Mouse (Mus musculus) limb, embryonic 12.5 days (tissue): ENCODE results near the gene Epb41l2. TPM values are rescaled to one million over a fixed set of nuclear protein-coding genes. Genes with fewer than 3 reads are reported as not detected.
A peak's percentile ranks its signal among the peaks of the same experiment; 100 is the strongest.

Experiments
- ATAC-seq: fragments of 200-750 bp; cut with Nextera tagmentation; 2 replicates; pipeline ENCODE4 v1.8.0; 2017; ENCODE audit warnings: low read depth, moderate TSS enrichment; ENCODE audit not compliant: insufficient number of reproducible peaks, insufficient read depth, low FRiP score, low TSS enrichment
- H3K27ac ChIP-seq: fragments of 300-500 bp; sonication (generic); 2 replicates; pipeline ENCODE4 v1.5.1; 2016; ENCODE audit warnings: mild to moderate bottlenecking, moderate library complexity
- H3K27me3 ChIP-seq: fragments of 300-500 bp; sonication (generic); 2 replicates; pipeline ENCODE4 v1.6.1; 2016; ENCODE audit warnings: mild to moderate bottlenecking, moderate library complexity
- H3K36me3 ChIP-seq: fragments of 300-500 bp; sonication (generic); 2 replicates; pipeline ENCODE4 v1.6.1; 2016; ENCODE audit warnings: mild to moderate bottlenecking, moderate library complexity
- H3K4me1 ChIP-seq: fragments of 300-500 bp; sonication (generic); replicated peaks from 2 replicates; pipeline ENCODE4 v1.6.1; 2016
- H3K4me2 ChIP-seq: fragments of 300-500 bp; sonication (generic); 2 replicates; pipeline ENCODE4 v1.6.1; 2016; ENCODE audit warnings: mild to moderate bottlenecking, moderate library complexity
- H3K4me3 ChIP-seq: fragments of 300-500 bp; sonication (generic); replicated peaks from 2 replicates; pipeline ENCODE4 v1.5.1; 2016; ENCODE audit warnings: mild to moderate bottlenecking
- H3K9ac ChIP-seq: fragments of 300-500 bp; sonication (generic); replicated peaks from 2 replicates; pipeline ENCODE4 v1.6.1; 2016; ENCODE audit warnings: mild to moderate bottlenecking, moderate library complexity
- H3K9me3 ChIP-seq: fragments of 300-500 bp; sonication (generic); 2 replicates; pipeline ENCODE4 v1.6.1; 2016; ENCODE audit warnings: mild to moderate bottlenecking, moderate library complexity
- WGBS: fragments of 180-500 bp; shearing (Covaris S2); methylation state at CpG from one replicate; pipeline ENCODE4 v1.1.7; 2016; 5-methylcytosine and 5-hydroxymethylcytosine counted together
- polyA plus RNA-seq: library from polyadenylated mRNA; unstranded; fragments of >200 nt; fragmentation: Nextera tagmentation; extraction: Ambion mirVana; gene quantifications from 2 replicates; pipeline ENCODE4 v1.2.1, GENCODE M21; 2016

Epb41l2 gene
- polyA plus RNA-seq, 1 experiment from 2014 or later: 106 TPM

DNA sequence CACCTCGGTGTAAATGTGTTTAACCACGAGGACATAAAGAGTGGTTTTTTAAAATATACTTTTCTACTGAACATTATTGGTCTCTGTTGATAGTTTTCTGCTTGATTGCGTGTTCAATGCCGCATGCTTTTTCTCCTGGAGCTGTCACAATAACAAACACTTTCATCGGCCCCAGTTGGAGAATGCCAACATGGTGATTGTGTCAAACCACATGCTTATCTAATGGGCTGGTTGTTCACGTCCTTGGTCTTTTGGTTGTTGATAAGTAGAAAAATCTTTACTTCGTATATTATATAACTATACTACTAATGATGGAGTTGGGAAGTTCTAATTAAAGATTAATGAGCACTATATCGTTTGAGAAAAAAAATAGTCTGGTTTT, 78.7 kb downstream of the Epb41l2 start:
- no peaks in the 10 kb centered on the region for H3K27me3 ChIP-seq
- no peak overlapping the region for H3K27ac ChIP-seq
- WGBS: 71% methylated on average over 8 of the region's 8 CpGs
- no peak overlapping the region for H3K4me3 ChIP-seq
- peaks cover 6% of the 10 kb centered on the region; the same call in 1 of the 2 replicates for H3K36me3 ChIP-seq
- no peak overlapping the region for H3K4me2 ChIP-seq
- no peak for ATAC-seq
- H3K9ac ChIP-seq: no peak overlapping the region
- peaks cover 35% of the 10 kb centered on the region for H3K4me1 ChIP-seq
- no peaks in the 10 kb centered on the region for H3K9me3 ChIP-seq

DNA sequence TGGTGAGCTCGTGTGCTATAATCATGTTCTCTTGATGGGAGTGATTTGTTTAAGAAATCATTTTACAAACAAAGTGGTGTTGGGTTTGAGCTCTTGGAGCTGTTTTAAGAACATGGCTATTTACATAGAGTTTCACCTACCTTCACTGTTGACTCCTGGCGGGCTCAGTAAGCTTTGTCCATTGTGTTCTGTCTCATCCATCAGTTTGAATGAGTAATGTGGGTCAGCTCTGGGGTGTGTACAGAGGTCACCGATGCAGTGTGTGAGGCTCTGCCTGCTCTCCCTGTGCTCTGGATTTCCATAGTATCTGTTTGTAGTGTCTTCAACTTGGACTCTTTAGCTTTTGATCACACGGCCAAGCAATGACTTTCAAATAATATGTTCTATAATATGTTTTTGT, 79.6 kb downstream of the Epb41l2 start:
- no peak overlapping the region for H3K9ac ChIP-seq
- peaks cover 29% of the 10 kb centered on the region for H3K4me1 ChIP-seq
- no peak overlapping the region for H3K4me2 ChIP-seq
- 78% methylated on average over 4 of the region's 4 CpGs for WGBS
- no peak for ATAC-seq
- H3K36me3 ChIP-seq: peaks cover 13% of the 10 kb centered on the region
- no peak overlapping the region for H3K27ac ChIP-seq
- no peaks in the 10 kb centered on the region for H3K27me3 ChIP-seq
- H3K4me3 ChIP-seq: no peak overlapping the region
- no peaks in the 10 kb centered on the region for H3K9me3 ChIP-seq

GRCm38 (mm10) chr10:25439856-25440255, 80.3 kb downstream of the Epb41l2 start:
- whole genome bisulfite sequencing: 93% methylated on average over 3 of the region's 3 CpGs
- no peak overlapping the region for H3K9ac ChIP-seq

GRCm38 (mm10) chr10:25441405-25441804, 81.8 kb downstream of the Epb41l2 start:
- no peak overlapping the region for H3K9ac ChIP-seq
- peaks cover 25% of the 10 kb centered on the region for H3K4me1 ChIP-seq
- H3K27me3 ChIP-seq: no peaks in the 10 kb centered on the region
- WGBS: 92% methylated on average over 7 of the region's 7 CpGs
- no peaks in the 10 kb centered on the region for H3K9me3 ChIP-seq
- no peak overlapping the region for H3K27ac ChIP-seq
- H3K4me3 ChIP-seq: no peak overlapping the region
- no peak for ATAC-seq
- no peak overlapping the region for H3K4me2 ChIP-seq
- H3K36me3 ChIP-seq: peaks cover 26% of the 10 kb centered on the region

More at GRCm38 (mm10) chr10:25439856-25440255, 80.3 kb downstream of the Epb41l2 start:
- H3K4me2 ChIP-seq: no peak overlapping the region
- H3K9me3 ChIP-seq: no peaks in the 10 kb centered on the region
- no peak overlapping the region for H3K27ac ChIP-seq
- H3K36me3 ChIP-seq: peaks cover 20% of the 10 kb centered on the region
- H3K4me1 ChIP-seq: peaks cover 26% of the 10 kb centered on the region
- H3K27me3 ChIP-seq: no peaks in the 10 kb centered on the region
- no peak overlapping the region for H3K4me3 ChIP-seq
- ATAC-seq: no peak

- no peak overlapping the region for H3K9ac ChIP-seq
- no peak overlapping the region for H3K27ac ChIP-seq
- peaks cover 11% of the 10 kb centered on the region; the same call in 1 of the 2 replicates for H3K4me1 ChIP-seq
- no peak overlapping the region for H3K4me3 ChIP-seq
- ATAC-seq: no peak
- no peak overlapping the region for H3K4me2 ChIP-seq
- 92% methylated on average over 6 of the region's 6 CpGs for WGBS
- no peaks in the 10 kb centered on the region for H3K27me3 ChIP-seq
- H3K36me3 ChIP-seq: peaks cover 34% of the 10 kb centered on the region
- H3K9me3 ChIP-seq: no peaks in the 10 kb centered on the region
Observed at GRCm38 (mm10) chr10:25443626-25444025, 84.0 kb downstream of the Epb41l2 start.

GRCm38 (mm10) chr10:25444198-25444783, 84.7 kb downstream of the Epb41l2 start:
- no peak overlapping the region for H3K4me3 ChIP-seq
- ATAC-seq: no peak
- H3K4me1 ChIP-seq: peaks cover 14% of the 10 kb centered on the region; the same call in 1 of the 2 replicates
- H3K27me3 ChIP-seq: no peaks in the 10 kb centered on the region
- H3K36me3 ChIP-seq: peaks cover 34% of the 10 kb centered on the region
- WGBS: 80% methylated on average over 5 of the region's 5 CpGs
- H3K9ac ChIP-seq: no peak overlapping the region
- no peaks in the 10 kb centered on the region for H3K9me3 ChIP-seq
- H3K27ac ChIP-seq: no peak overlapping the region
- H3K4me2 ChIP-seq: no peak overlapping the region

- 76% methylated on average over 5 of the region's 5 CpGs for WGBS
- H3K27me3 ChIP-seq: no peaks in the 10 kb centered on the region
- H3K27ac ChIP-seq: no peak overlapping the region
- no peak for ATAC-seq
- no peak overlapping the region for H3K4me3 ChIP-seq
- H3K4me2 ChIP-seq: no peak overlapping the region
- H3K9ac ChIP-seq: no peak overlapping the region
- peaks cover 17% of the 10 kb centered on the region; the same call in 1 of the 2 replicates for H3K4me1 ChIP-seq
- peaks cover 28% of the 10 kb centered on the region for H3K36me3 ChIP-seq
- no peaks in the 10 kb centered on the region for H3K9me3 ChIP-seq
Observed at GRCm38 (mm10) chr10:25446953-25447525, 87.4 kb downstream of the Epb41l2 start.

- no peak overlapping the region for H3K4me3 ChIP-seq
- no peaks in the 10 kb centered on the region for H3K27me3 ChIP-seq
- H3K9me3 ChIP-seq: no peaks in the 10 kb centered on the region
- no peak for ATAC-seq
- H3K27ac ChIP-seq: no peak overlapping the region
- no peak overlapping the region for H3K9ac ChIP-seq
- 73% methylated on average over 4 of the region's 4 CpGs for WGBS
- H3K4me2 ChIP-seq: no peak overlapping the region
- peaks cover 26% of the 10 kb centered on the region for H3K36me3 ChIP-seq
- peaks cover 19% of the 10 kb centered on the region; the same call in 1 of the 2 replicates for H3K4me1 ChIP-seq
Observed at GRCm38 (mm10) chr10:25448676-25449075, 89.1 kb downstream of the Epb41l2 start.

- no peak overlapping the region for H3K9ac ChIP-seq
- no peak for ATAC-seq
- H3K4me3 ChIP-seq: no peak overlapping the region
- H3K4me2 ChIP-seq: no peak overlapping the region
- peaks cover 26% of the 10 kb centered on the region for H3K36me3 ChIP-seq
- WGBS: 53% methylated on average over 11 of the region's 11 CpGs
- no peaks in the 10 kb centered on the region for H3K9me3 ChIP-seq
- H3K4me1 ChIP-seq: peaks cover 19% of the 10 kb centered on the region; the same call in 1 of the 2 replicates
- H3K27me3 ChIP-seq: no peaks in the 10 kb centered on the region
- peak overlapping the region; percentile 78 for H3K27ac ChIP-seq
Observed at GRCm38 (mm10) chr10:25449312-25450020, 89.9 kb downstream of the Epb41l2 start.

DNA sequence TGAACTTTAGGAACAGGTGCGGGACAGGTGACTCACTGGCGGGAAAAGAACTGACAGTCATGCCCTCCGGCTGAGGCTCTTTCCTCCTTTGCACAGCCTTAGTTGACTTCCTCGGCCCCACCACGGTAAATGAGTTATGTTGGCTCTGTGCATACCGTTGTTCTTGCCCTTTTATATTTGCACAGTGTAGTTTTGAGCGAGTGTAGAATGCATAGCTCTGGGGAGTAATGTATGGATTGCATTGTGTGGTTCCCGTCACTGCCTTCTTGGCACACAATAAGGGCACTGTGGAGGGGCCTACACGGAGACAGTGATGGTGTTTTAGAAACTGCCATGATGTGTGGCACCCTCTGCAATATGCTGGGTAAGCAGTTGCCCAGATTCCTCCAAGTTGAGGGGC, 93.6 kb downstream of the Epb41l2 start:
- H3K4me1 ChIP-seq: peaks cover 15% of the 10 kb centered on the region; the same call in 1 of the 2 replicates
- H3K4me2 ChIP-seq: no peak overlapping the region
- H3K36me3 ChIP-seq: peaks cover 16% of the 10 kb centered on the region
- H3K9ac ChIP-seq: no peak overlapping the region
- H3K27ac ChIP-seq: no peak overlapping the region
- 75% methylated on average over 9 of the region's 9 CpGs for WGBS
- H3K4me3 ChIP-seq: no peak overlapping the region
- ATAC-seq: no peak
- H3K27me3 ChIP-seq: no peaks in the 10 kb centered on the region
- no peaks in the 10 kb centered on the region for H3K9me3 ChIP-seq

DNA sequence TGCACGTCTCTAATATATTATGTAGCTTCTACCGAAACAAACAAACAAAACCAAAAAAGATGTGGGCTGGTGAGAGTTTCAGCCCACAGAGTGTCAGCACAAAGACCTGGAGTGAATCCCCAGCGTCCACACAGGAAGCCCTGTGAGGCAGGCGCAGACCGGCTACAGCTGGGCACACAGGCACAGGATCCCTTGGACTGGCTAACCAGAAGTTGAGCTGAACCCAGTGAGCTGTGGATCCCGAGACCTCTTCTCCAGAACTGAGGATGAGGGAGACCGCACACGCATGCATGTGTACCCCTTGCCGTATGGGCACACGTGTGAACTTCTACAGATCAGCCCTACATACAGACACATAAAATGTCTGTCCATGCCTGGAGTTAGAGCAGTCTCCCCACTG, 94.2 kb downstream of the Epb41l2 start:
- Histone ChIP-seq H3K27ac (no peak overlapping the region), H3K27me3 (no peaks in the 10 kb centered on the region), H3K4me2 (no peak overlapping the region), H3K9me3 (no peaks in the 10 kb centered on the region), H3K4me3 (no peak overlapping the region), H3K36me3 (peaks cover 16% of the 10 kb centered on the region), H3K4me1 (peaks cover 15% of the 10 kb centered on the region; the same call in 1 of the 2 replicates), H3K9ac (no peak overlapping the region)
- 93% methylated on average over 10 of the region's 10 CpGs for WGBS
- ATAC-seq: no peak
